Mouse (Mus musculus): ENCODE results near the gene Hbq1a.

- TF ChIP-seq CTCF (conservative IDR thresholded peaks at IDR 0.05 in 1 of 2, IDR thresholded peaks at IDR 0.05 in 1 of 2; ENCODE audit: low read depth in 2 of 2, low read length in 2 of 2), result no peak; a peak in 1 of 4 replicates
- TF ChIP-seq RAD21 (IDR thresholded peaks at IDR 0.05; ENCODE audit: low read depth, low read length), result no peak
- no peak for TF ChIP-seq POLR2A (IDR thresholded peaks at IDR 0.05; ENCODE audit: low read depth, low read length)
- no peak for TF ChIP-seq EP300 (IDR thresholded peaks at IDR 0.05; ENCODE audit: low read length)
- TF ChIP-seq JUN (IDR thresholded peaks at IDR 0.05; ENCODE audit: insufficient read depth, low read depth, low read length), result no peak
- TF ChIP-seq ZKSCAN1 (IDR thresholded peaks at IDR 0.05; ENCODE audit: borderline replicate concordance, low read depth, low read length), result no peak
- TF ChIP-seq HCFC1 (IDR thresholded peaks at IDR 0.05; ENCODE audit: low read depth, low read length), result no peak
- no peak for TF ChIP-seq MAFK (IDR thresholded peaks at IDR 0.05; ENCODE audit: insufficient replicate concordance, low read length)
- TF ChIP-seq ETS1 (conservative IDR thresholded peaks at IDR 0.05; ENCODE audit: low read depth, low read length), result no peak
- TF ChIP-seq TCF12 (IDR thresholded peaks at IDR 0.05; ENCODE audit: low read depth, low read length), result no peak
- no peak for TF ChIP-seq MYC (IDR thresholded peaks at IDR 0.05; ENCODE audit: low read depth, low read length)
- no peak for TF ChIP-seq CHD2 (IDR thresholded peaks at IDR 0.05; ENCODE audit: low read length)
Observed at GRCm38 (mm10) chr11:32300279-32301267, 704 bp downstream of the Hbq1a start.

All from CH12.LX (cell line).